Mouse (Mus musculus) left cerebral cortex, postnatal 4 days (tissue): ENCODE data around the gene Lhfpl5. TPM values are rescaled to one million over a fixed set of nuclear protein-coding genes. Genes with fewer than 3 reads are reported as not detected.

Experiments used
- DNase-seq: peaks from one replicate; pipeline ENCODE4 v3.0.0-alpha.2; 2022
- intact Hi-C: fragments of 180-260 bp; cut with DNase I; formaldehyde crosslinking; loops from one replicate; pipeline ENCODE4 v1.15.1; 2025
- total RNA-seq, 2 experiments: library from RNA; stranded (reverse); gene quantifications; 2 replicates each; pipeline ENCODE4 v1.2.3; 2021

The Lhfpl5 gene
- total RNA-seq, 2 experiments from 2014 or later: 7.4 to 8.1 TPM

GRCm38 (mm10) chr17:28571868-28572267 lies 3.6 kb upstream of the Lhfpl5 start:
- DNase-seq: no peak
- intact Hi-C loops: no loop called here

GRCm38 (mm10) chr17:28572521-28572920 lies 2.9 kb upstream of the Lhfpl5 start:
- no peak for DNase-seq
- intact Hi-C loops: no loop called here

GRCm38 (mm10) chr17:28572941-28573340 lies 2.5 kb upstream of the Lhfpl5 start:
- intact Hi-C loops: no loop called here

GRCm38 (mm10) chr17:28580396-28580795 lies 5.0 kb downstream of the Lhfpl5 start:
- intact Hi-C loops: no loop called here
- DNase-seq: peak; percentile 29

More at GRCm38 (mm10) chr17:28572941-28573340, 2.5 kb upstream of the Lhfpl5 start:
- no peak for DNase-seq

GRCm38 (mm10) chr17:28581056-28581455 lies 5.6 kb downstream of the Lhfpl5 start:
- intact Hi-C loops: no loop called here

GRCm38 (mm10) chr17:28586509-28586908 lies 11.1 kb downstream of the Lhfpl5 start:
- no peak for DNase-seq
- intact Hi-C loops: no loop called here

More at GRCm38 (mm10) chr17:28581056-28581455, 5.6 kb downstream of the Lhfpl5 start:
- DNase-seq: no peak

GRCm38 (mm10) chr17:28588591-28588990 lies 13.2 kb downstream of the Lhfpl5 start:
- intact Hi-C loops: no loop called here

GRCm38 (mm10) chr17:28590596-28590995 lies 15.2 kb downstream of the Lhfpl5 start:
- intact Hi-C loops: no loop called here
- DNase-seq: no peak

More at GRCm38 (mm10) chr17:28588591-28588990, 13.2 kb downstream of the Lhfpl5 start:
- no peak for DNase-seq

- no peak for DNase-seq
- intact Hi-C loops: no loop called here
These were observed 16.0 kb downstream of the Lhfpl5 start for GRCm38 (mm10) chr17:28591476-28591875.

GRCm38 (mm10) chr17:28592998-28593397 lies 17.6 kb downstream of the Lhfpl5 start:
- intact Hi-C loops: no loop called here
- peak; percentile 77 for DNase-seq

- no peak for DNase-seq
- intact Hi-C loops: no loop called here
These were observed 18.5 kb downstream of the Lhfpl5 start for GRCm38 (mm10) chr17:28593965-28594364.

- no peak for DNase-seq
- intact Hi-C loops: no loop called here
These were observed 25.3 kb downstream of the Lhfpl5 start for GRCm38 (mm10) chr17:28600780-28601179.

GRCm38 (mm10) chr17:28601557-28602250 lies 26.3 kb downstream of the Lhfpl5 start:
- no peak for DNase-seq
- intact Hi-C loops: no loop called here

GRCm38 (mm10) chr17:28609543-28609942 lies 34.1 kb downstream of the Lhfpl5 start:
- intact Hi-C loops: no loop called here
- DNase-seq: no peak

GRCm38 (mm10) chr17:28612603-28613002 lies 37.2 kb downstream of the Lhfpl5 start:
- no peak for DNase-seq
- intact Hi-C loops: no loop called here

- intact Hi-C loops: no loop called here
These were observed 37.7 kb downstream of the Lhfpl5 start for GRCm38 (mm10) chr17:28613096-28613495.

GRCm38 (mm10) chr17:28615332-28615731 lies 39.9 kb downstream of the Lhfpl5 start:
- intact Hi-C loops: no loop called here
- no peak for DNase-seq

More at GRCm38 (mm10) chr17:28613096-28613495, 37.7 kb downstream of the Lhfpl5 start:
- no peak for DNase-seq

GRCm38 (mm10) chr17:28617636-28618035 lies 42.2 kb downstream of the Lhfpl5 start:
- DNase-seq: no peak
- intact Hi-C loops: no loop called here

GRCm38 (mm10) chr17:28618124-28618523 lies 42.7 kb downstream of the Lhfpl5 start:
- no peak for DNase-seq
- intact Hi-C loops: no loop called here

- intact Hi-C loops: no loop called here
- no peak for DNase-seq
These were observed 43.3 kb downstream of the Lhfpl5 start for GRCm38 (mm10) chr17:28618775-28619174.

- intact Hi-C loops: loop anchor here (5.0 kb wide), 1 partner anchor 71 kb away; the partner anchor contains the start of genes Mapk14 and Slc26a8
- peak; percentile 60 for DNase-seq
These were observed 46.2 kb downstream of the Lhfpl5 start for GRCm38 (mm10) chr17:28621381-28622299.
